Mouse (Mus musculus) kidney, adult 2 months (tissue): ENCODE data around the gene Timm50. TPM values are rescaled to one million over a fixed set of nuclear protein-coding genes. Genes with fewer than 3 reads are reported as not detected.

Source experiments
- DNase-seq: peaks from one replicate; pipeline ENCODE4 v3.0.0; 2021
- H3K27ac ChIP-seq: fragments of 200-500 bp; 2 replicates; pipeline ENCODE4 v1.5.1; 2012; ENCODE audit warnings: low read depth, low read length, control low read depth, inconsistent platforms; ENCODE audit not compliant: insufficient read depth
- H3K27me3 ChIP-seq: fragments of 200-500 bp; replicated peaks from 2 replicates; pipeline ENCODE4 v1.6.1; 2012; ENCODE audit warnings: mild to moderate bottlenecking, moderate library complexity, low read length, inconsistent platforms; ENCODE audit not compliant: control insufficient read depth, insufficient read depth
- H3K36me3 ChIP-seq: fragments of 200-500 bp; 2 replicates; pipeline ENCODE4 v1.6.1; 2012; ENCODE audit warnings: mild to moderate bottlenecking, moderate library complexity, low read length, inconsistent platforms; ENCODE audit not compliant: control insufficient read depth, insufficient read depth
- H3K4me1 ChIP-seq: fragments of 200-500 bp; 2 replicates; pipeline ENCODE4 v1.6.1; 2011; ENCODE audit warnings: low read length; ENCODE audit not compliant: control insufficient read depth, insufficient read depth
- H3K4me3 ChIP-seq: fragments of 200-500 bp; 2 replicates; pipeline ENCODE4 v1.5.1; 2011; ENCODE audit warnings: mild to moderate bottlenecking, low read depth, low read length, control low read depth; ENCODE audit not compliant: insufficient read depth
- CTCF ChIP-seq: fragments of 200-500 bp; conservative IDR thresholded peaks from 2 replicates; pipeline ENCODE4 v1.5.1; 2011; ENCODE audit warnings: low read depth, mild to moderate bottlenecking, control low read depth, low read length, moderate library complexity, mixed read lengths; ENCODE audit not compliant: insufficient read depth, insufficient read length
- POLR2A ChIP-seq: fragments of 200-500 bp; IDR thresholded peaks from one replicate; pipeline ENCODE4 v1.6.1; 2011; ENCODE audit warnings: low read depth, low read length, control low read depth
- WGBS: fragments of 180-500 bp; shearing (Covaris S2); methylation state at CpG from one replicate; pipeline ENCODE4 v1.1.7; 2018; 5-methylcytosine and 5-hydroxymethylcytosine counted together
- polyA plus RNA-seq: library from polyadenylated mRNA; depleted of rRNA; stranded (reverse); fragments of >200 nt; gene quantifications from 2 replicates; pipeline ENCODE4 v1.2.3, GENCODE M21; 2012

Timm50 gene
- polyA plus RNA-seq, 1 experiment: 99.0 TPM

DNA sequence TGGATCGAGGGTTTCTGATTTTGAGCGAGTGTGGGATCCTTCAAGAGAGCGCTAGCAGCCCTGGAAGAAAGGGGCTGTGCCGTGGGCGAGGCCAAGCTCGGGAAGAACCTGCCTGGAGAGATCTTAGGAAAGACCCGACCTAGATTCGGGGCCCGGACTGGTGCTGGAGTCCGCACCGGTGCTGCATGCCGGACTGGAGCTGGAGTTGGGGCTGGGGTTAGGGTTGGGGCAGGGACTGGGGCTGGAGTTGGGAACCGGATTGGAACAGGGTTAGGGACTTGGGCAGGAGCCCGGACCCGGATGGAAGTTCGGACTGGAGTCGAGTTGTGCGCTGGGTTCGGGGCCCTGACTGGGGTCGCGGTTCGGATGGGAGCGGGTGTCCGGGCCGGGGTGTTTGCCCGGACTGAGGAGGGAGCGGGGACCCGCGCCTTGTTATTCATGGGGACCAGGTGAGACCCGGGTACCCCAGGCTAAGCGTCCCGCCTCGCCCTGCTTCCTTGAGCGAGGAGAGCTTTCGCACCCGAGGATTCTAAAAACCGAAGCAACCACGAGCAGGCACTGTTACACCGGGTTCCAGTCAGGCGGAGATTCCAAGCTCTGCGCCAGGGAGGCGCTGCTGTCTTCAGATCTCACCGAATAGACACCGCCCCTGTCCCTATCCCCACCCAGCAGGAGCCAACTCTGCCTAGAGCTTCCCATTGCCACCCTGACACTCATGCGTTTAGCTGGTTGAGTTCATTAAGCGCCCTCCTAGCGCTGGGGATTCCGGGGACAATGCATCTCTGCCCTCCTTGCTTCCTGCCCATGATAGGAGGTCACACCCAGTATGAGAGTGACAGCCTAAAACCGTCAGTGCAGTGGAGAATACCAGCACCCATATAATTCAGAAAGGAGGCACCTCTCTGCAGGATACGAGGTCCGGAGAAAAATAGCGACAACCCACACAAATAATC, 21.0 kb downstream of the Timm50 start, which contains the start of gene Selenov:
Selenov (minus strand) TSS at position 549 of the 953 bp plus-strand sequence.
- no peak for TF ChIP-seq POLR2A
- Histone ChIP-seq H3K4me3 (no peak within 1 kb of the TSS), H3K27ac (no peak within 1 kb of the TSS), H3K36me3 (no peaks in the 10 kb centered on the region), H3K4me1 (no peaks in the 10 kb centered on the region), H3K27me3 (peaks cover 5% of the 10 kb centered on the region; the same call in 1 of the 2 replicates)
- no peak for DNase-seq
- WGBS: 2% methylated on average over 52 of the region's 52 CpGs

DNA sequence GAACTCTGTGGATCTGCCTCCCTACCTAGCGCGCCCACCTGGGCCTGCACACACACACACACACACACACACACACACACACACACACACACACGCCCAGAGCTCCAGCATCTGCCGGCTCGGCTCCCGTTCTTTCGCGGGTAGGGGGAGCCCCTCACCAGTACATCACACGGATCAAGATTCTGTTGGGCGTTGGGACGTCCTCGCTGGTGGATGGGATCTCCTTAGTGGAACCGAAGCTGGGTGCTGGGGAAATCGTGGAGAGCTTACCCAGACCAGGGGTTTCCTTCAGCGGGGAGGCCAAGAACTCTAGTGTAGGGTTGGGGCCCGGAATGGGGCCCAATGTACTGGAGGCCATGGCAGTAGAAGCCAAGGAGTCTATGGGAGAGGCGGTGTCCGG, 21.7 kb downstream of the Timm50 start:
- Histone ChIP-seq H3K4me1 (no peaks in the 10 kb centered on the region), H3K27ac (no peak overlapping the region), H3K4me3 (no peak overlapping the region), H3K36me3 (no peaks in the 10 kb centered on the region), H3K27me3 (peaks cover 5% of the 10 kb centered on the region; the same call in 1 of the 2 replicates)
- 2% methylated on average over 16 of the region's 18 CpGs for WGBS
- no peak for TF ChIP-seq CTCF
- no peak for TF ChIP-seq POLR2A
- no peak for DNase-seq

DNA sequence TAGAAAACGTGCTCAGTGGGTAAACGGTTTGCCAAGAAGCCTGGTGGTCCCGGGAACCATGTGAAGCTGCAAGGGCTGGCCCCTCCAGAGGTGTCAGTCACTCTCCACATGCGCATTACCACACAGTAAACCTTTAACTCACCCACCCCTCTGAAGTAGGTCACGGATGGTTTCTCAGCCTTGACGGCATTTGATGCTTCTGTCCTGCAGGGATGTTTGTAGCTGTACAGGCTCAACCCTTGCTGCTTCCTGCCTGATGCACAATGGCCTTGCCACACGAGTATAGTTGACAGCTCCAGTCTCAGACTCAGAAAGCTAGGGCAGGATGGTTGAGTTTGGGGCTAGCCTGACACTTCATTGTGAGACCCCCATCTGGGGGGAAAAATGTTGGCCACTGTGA, 31.2 kb downstream of the Timm50 start:
- DNase-seq: peak; percentile 37
- Histone ChIP-seq H3K27me3 (no peaks in the 10 kb centered on the region), H3K4me1 (peaks cover 5% of the 10 kb centered on the region; the same call in 1 of the 2 replicates), H3K4me3 (no peak overlapping the region), H3K36me3 (no peaks in the 10 kb centered on the region), H3K27ac (no peak overlapping the region)
- TF ChIP-seq CTCF: no peak
- no peak for TF ChIP-seq POLR2A
- 33% methylated on average over 7 of the region's 7 CpGs for WGBS

DNA sequence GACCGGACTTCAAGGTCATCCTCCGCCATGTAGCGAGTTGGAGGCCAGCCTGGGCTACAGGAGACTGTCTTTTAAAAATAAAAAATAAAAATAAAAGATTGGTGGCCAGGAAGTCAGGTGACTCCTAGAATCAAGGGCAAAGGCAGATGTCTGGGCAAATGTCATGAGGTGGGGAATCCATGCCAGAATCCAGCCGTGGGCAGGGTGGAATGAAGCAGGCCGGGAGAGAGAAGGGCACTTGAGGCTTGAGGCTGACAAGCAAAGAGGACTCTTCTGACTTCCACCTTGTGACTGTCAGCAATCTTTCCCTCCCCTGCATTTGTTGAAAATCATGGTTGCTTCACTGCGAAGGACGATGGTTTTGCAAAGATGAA, 33.6 kb downstream of the Timm50 start:
- 74% methylated on average over 7 of the region's 7 CpGs for WGBS
- no peak for TF ChIP-seq POLR2A
- no peak overlapping the region for H3K27ac ChIP-seq
- DNase-seq: no peak
- H3K4me1 ChIP-seq: peaks cover 5% of the 10 kb centered on the region; the same call in 1 of the 2 replicates
- H3K27me3 ChIP-seq: no peaks in the 10 kb centered on the region
- peak overlapping the region; percentile 98; the same call in 1 of the 2 replicates for H3K4me3 ChIP-seq
- H3K36me3 ChIP-seq: no peaks in the 10 kb centered on the region

GRCm38 (mm10) chr7:28277615-28278278, 34.1 kb downstream of the Timm50 start, which contains the start of gene Eid2b:
Eid2b (plus strand) TSS chr7:28277739.
- peak; percentile 80 for TF ChIP-seq CTCF
- TF ChIP-seq POLR2A: no peak
- Histone ChIP-seq H3K4me1 (peaks cover 5% of the 10 kb centered on the region; the same call in 1 of the 2 replicates), H3K36me3 (no peaks in the 10 kb centered on the region), H3K4me3 (peak within 1 kb of the TSS; percentile 98), H3K27ac (peak within 1 kb of the TSS; percentile 91), H3K27me3 (no peaks in the 10 kb centered on the region)
- 2% methylated on average over 68 of the region's 68 CpGs for WGBS
- peak; percentile 97 for DNase-seq

DNA sequence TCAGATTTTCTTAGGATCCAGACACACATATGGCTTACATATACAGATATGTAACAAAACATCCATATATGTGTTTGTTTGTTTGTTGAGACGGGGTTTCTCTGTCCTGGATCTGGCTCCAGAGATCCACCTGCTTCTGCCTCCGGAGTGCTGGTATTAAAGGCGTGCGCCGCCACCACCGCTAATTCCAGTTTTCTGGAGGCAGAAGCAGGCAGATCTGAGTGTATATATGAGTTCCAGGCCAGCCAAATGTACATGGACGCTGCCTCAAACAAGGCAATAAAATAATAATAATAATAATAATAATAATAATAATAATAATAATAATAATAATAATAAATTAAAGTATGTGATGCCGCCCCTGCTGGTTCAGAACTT, 34.6 kb downstream of the Timm50 start:
- no peak for TF ChIP-seq CTCF
- no peak for TF ChIP-seq POLR2A
- Histone ChIP-seq H3K4me3 (no peak overlapping the region), H3K36me3 (no peaks in the 10 kb centered on the region), H3K4me1 (peaks cover 5% of the 10 kb centered on the region; the same call in 1 of the 2 replicates), H3K27me3 (no peaks in the 10 kb centered on the region), H3K27ac (no peak overlapping the region)
- DNase-seq: no peak
- 58% methylated on average over 8 of the region's 8 CpGs for WGBS

- Histone ChIP-seq H3K27me3 (no peaks in the 10 kb centered on the region), H3K4me3 (no peak overlapping the region), H3K4me1 (0 out of 2 replicates have a peak, but pooled peaks cover 2% of the 10 kb centered on the region), H3K27ac (no peak overlapping the region), H3K36me3 (no peaks in the 10 kb centered on the region)
- TF ChIP-seq CTCF (no peak), POLR2A (no peak)
- 75% methylated on average over 3 of the region's 3 CpGs for WGBS
- DNase-seq: no peak
These were observed 40.1 kb downstream of the Timm50 start for GRCm38 (mm10) chr7:28271761-28272160.
